Mouse (Mus musculus) thymus, postnatal 0 days (tissue): ENCODE data around the gene F11r. TPM values are rescaled to one million over a fixed set of nuclear protein-coding genes. Genes with fewer than 3 reads are reported as not detected.

Experiments
- polyA plus RNA-seq: library from polyadenylated mRNA; unstranded; fragments of >200 nt; fragmentation: Nextera tagmentation; extraction: Ambion mirVana; gene quantifications from 2 replicates; pipeline ENCODE4 v1.2.1, GENCODE M21; 2015

The F11r gene
- polyA plus RNA-seq, 1 experiment from 2014 or later: 22.7 TPM

Other genes starting within 250 kb of the F11r start
- 2.3 and 2.7 TPM in 2 replicates for gene Pcp4l1, start 241.3 kb upstream of the F11r start, polyA plus RNA-seq
- gene Nr1i3, start 223.6 kb upstream of the F11r start, polyA plus RNA-seq: 0.14 and 0.17 TPM in 2 replicates
- 23.7 and 25.8 TPM in 2 replicates for gene Tomm40l, start 215.0 kb upstream of the F11r start, polyA plus RNA-seq
- gene Apoa2, start 212.5 kb upstream of the F11r start, polyA plus RNA-seq: 4.0 and 5.1 TPM in 2 replicates
- 93.8 and 97.1 TPM in 2 replicates for gene Fcer1g, start 203.2 kb upstream of the F11r start, polyA plus RNA-seq
- 0.68 and 0.86 TPM in 2 replicates for gene Adamts4, start 187.1 kb upstream of the F11r start, polyA plus RNA-seq
- gene Ndufs2, start 186.1 kb upstream of the F11r start, polyA plus RNA-seq: 215 and 218 TPM in 2 replicates
- 43.9 and 50.6 TPM in 2 replicates for gene B4galt3, start 167.2 kb upstream of the F11r start, polyA plus RNA-seq
- 34.2 and 34.3 TPM in 2 replicates for gene Ppox, start 156.3 kb upstream of the F11r start, polyA plus RNA-seq
- gene Usp21, start 149.5 kb upstream of the F11r start, polyA plus RNA-seq: 39.5 and 42.7 TPM in 2 replicates
- 109 and 111 TPM in 2 replicates for gene Ufc1, start 142.5 kb upstream of the F11r start, polyA plus RNA-seq
- 44.2 and 47.8 TPM in 2 replicates for gene Dedd, start 108.4 kb upstream of the F11r start, polyA plus RNA-seq
- 39.0 and 44.0 TPM in 2 replicates for gene Nit1, start 91.9 kb upstream of the F11r start, polyA plus RNA-seq
- gene Pfdn2, start 91.9 kb upstream of the F11r start, polyA plus RNA-seq: 87.5 and 92.2 TPM in 2 replicates
- gene Klhdc9, start 76.7 kb upstream of the F11r start, polyA plus RNA-seq: 0.76 and 1.4 TPM in 2 replicates
- gene Nectin4, start 67.4 kb upstream of the F11r start, polyA plus RNA-seq: 0.91 and 1.1 TPM in 2 replicates
- gene Arhgap30, start 48.6 kb upstream of the F11r start, polyA plus RNA-seq: 64.2 and 73.2 TPM in 2 replicates
- 80.7 and 90.6 TPM in 2 replicates for gene Usf1, start 26.2 kb upstream of the F11r start, polyA plus RNA-seq
- 4.7 and 4.8 TPM in 2 replicates for gene Tstd1, start 18.7 kb upstream of the F11r start, polyA plus RNA-seq
- 18.7 and 20.4 TPM in 2 replicates for gene Alyref2, start 65.9 kb downstream of the F11r start, polyA plus RNA-seq
- 2.2 and 2.8 TPM in 2 replicates for gene Itln1, start 97.8 kb downstream of the F11r start, polyA plus RNA-seq
- 3.2 and 4.2 TPM in 2 replicates for gene Cd244a, start 121.7 kb downstream of the F11r start, polyA plus RNA-seq
- 22.4 and 22.7 TPM in 2 replicates for gene Ly9, start 169.9 kb downstream of the F11r start, polyA plus RNA-seq
- gene Slamf7, start 215.5 kb downstream of the F11r start, polyA plus RNA-seq: 4.1 and 4.7 TPM in 2 replicates
- 100 and 114 TPM in 2 replicates for gene Cd48, start 244.5 kb downstream of the F11r start, polyA plus RNA-seq